Mouse (Mus musculus): ENCODE measurements at regions not wholly inside any gene's neighbourhood (a gene's known extent, or its start where the extent isn't known, plus 50 kb on each side); places are given as distances from the start of the nearest gene placed in this dataset.
"Not testable (repeated sequence)": the region's sequence is repeated elsewhere in the genome, so short reads cannot be mapped to it uniquely, and the experiment has no call there.

GRCm38 (mm10) chr6:47679946-47680345, 84.8 kb upstream of the Ezh2 start:
- H3K27ac ChIP-seq; H3K9me3 ChIP-seq (ENCODE audit: control insufficient read depth, low read length); ATAC-seq (ENCODE audit: insufficient read depth); H3K4me3 ChIP-seq (ENCODE audit: insufficient read depth in 1 of 2, low read depth in 2 of 2, low read length in 2 of 2); H3K27me3 ChIP-seq (ENCODE audit: control insufficient read depth, insufficient read depth, low read length); H3K4me2 ChIP-seq (ENCODE audit: low read depth); H3K9ac ChIP-seq (replicated peaks); H3K36me3 ChIP-seq (replicated peaks; ENCODE audit: control insufficient read depth, insufficient read depth, low read depth); H3K4me1 ChIP-seq (replicated peaks; ENCODE audit: control insufficient read depth in 2 of 2, insufficient read depth in 2 of 2, low read length in 1 of 2); DNase-seq (ENCODE audit: low read depth in 3 of 3, low spot score in 3 of 3): not testable (repeated sequence)
- WGBS (ENCODE audit: insufficient replicate concordance) = 31% methylated on average over 2 of the region's 7 CpGs

DNA sequence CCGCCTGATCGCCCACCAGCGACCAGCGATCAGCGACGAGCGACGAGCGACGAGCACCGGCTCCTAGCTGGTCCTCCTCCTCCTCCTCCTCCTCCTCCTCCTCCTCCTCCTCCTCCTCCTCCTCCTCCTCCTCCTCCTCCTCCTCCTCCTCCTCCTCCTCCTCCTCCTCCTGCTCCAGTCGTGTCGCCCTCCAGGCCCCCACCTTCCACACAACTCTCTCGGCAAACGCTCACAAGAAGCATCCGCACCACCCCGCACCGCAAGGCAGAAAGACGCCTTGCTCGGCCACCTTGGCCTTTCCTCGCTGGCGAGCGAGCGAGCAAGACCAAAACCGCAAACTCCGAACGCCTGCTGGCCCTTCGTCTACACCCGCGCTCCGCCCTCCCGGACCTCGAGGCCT, 77.6 kb upstream of the Ezh2 start:
- 6% methylated on average over 9 of the region's 33 CpGs for WGBS (ENCODE audit: insufficient replicate concordance)
- not testable (repeated sequence) for H3K27ac ChIP-seq; DNase-seq (ENCODE audit: low read depth in 3 of 3, low spot score in 3 of 3)

DNA sequence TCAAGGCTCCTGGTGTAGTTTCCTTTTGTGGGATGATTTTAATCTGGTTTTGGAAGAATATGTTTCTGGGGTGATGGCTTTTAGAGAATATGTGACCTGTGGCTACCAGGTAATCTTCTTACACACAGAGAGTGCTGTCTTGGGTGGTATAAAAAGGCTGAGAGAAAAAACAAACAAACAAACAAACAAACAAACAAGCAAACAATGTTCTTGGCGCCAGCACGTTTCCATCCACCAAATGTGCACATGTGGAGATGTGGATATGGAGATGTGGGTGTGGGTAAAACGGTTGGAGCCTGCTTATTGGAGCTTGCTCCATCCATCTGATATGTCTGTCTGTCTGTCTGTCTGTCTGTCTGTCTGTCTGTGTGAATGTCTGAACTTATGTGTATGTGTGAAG, 57.7 kb upstream of the Ezh2 start:
- not testable (repeated sequence) for H3K36me3 ChIP-seq (replicated peaks; ENCODE audit: control insufficient read depth, insufficient read depth, low read depth); H3K4me2 ChIP-seq (ENCODE audit: low read depth); H3K4me1 ChIP-seq (replicated peaks; ENCODE audit: control insufficient read depth in 2 of 2, insufficient read depth in 2 of 2, low read length in 1 of 2); ATAC-seq (ENCODE audit: insufficient read depth); H3K9ac ChIP-seq (replicated peaks); H3K27ac ChIP-seq; DNase-seq (ENCODE audit: low read depth in 3 of 3, low spot score in 3 of 3); H3K9me3 ChIP-seq (ENCODE audit: control insufficient read depth, low read length); H3K27me3 ChIP-seq (ENCODE audit: control insufficient read depth, insufficient read depth, low read length); H3K4me3 ChIP-seq (ENCODE audit: insufficient read depth in 1 of 2, low read depth in 2 of 2, low read length in 2 of 2)
- WGBS (ENCODE audit: insufficient replicate concordance) = 57% methylated on average over 2 of the region's 3 CpGs

More for the DNA sequence above, 77.6 kb upstream of the Ezh2 start:
- not testable (repeated sequence) for H3K36me3 ChIP-seq (replicated peaks; ENCODE audit: control insufficient read depth, insufficient read depth, low read depth); H3K4me2 ChIP-seq (ENCODE audit: low read depth); ATAC-seq (ENCODE audit: insufficient read depth); H3K4me1 ChIP-seq (replicated peaks; ENCODE audit: control insufficient read depth in 2 of 2, insufficient read depth in 2 of 2, low read length in 1 of 2); H3K9ac ChIP-seq (replicated peaks); H3K27me3 ChIP-seq (ENCODE audit: control insufficient read depth, insufficient read depth, low read length); H3K9me3 ChIP-seq (ENCODE audit: control insufficient read depth, low read length)
- peak overlapping the region in 1 of 2 experiments; percentile 12; a peak in 1 of 4 replicates for H3K4me3 ChIP-seq (ENCODE audit: insufficient read depth in 1 of 2, low read depth in 2 of 2, low read length in 2 of 2)

DNA sequence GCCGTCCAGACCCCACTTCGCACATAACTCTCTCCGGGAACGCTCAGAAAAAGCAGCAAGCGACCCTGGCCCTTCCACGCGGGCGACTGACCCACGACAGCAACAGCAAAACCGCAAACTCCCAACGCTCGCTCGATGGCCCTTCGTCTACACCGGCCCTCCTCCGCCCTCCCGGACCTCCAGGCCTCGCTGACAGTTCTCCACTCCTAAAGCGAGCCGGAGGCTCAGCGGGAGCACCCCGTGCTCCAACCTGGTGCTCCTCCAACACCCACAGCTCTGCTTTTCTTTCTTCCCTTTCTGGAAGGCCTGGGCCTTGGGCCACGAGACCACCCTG, 56.2 kb upstream of the Ezh2 start:
- peak; percentile 40; the same call in 1 of the 2 replicates for ATAC-seq (ENCODE audit: insufficient read depth)
- H3K9ac ChIP-seq (replicated peaks) = peak overlapping the region; percentile 67

DNA sequence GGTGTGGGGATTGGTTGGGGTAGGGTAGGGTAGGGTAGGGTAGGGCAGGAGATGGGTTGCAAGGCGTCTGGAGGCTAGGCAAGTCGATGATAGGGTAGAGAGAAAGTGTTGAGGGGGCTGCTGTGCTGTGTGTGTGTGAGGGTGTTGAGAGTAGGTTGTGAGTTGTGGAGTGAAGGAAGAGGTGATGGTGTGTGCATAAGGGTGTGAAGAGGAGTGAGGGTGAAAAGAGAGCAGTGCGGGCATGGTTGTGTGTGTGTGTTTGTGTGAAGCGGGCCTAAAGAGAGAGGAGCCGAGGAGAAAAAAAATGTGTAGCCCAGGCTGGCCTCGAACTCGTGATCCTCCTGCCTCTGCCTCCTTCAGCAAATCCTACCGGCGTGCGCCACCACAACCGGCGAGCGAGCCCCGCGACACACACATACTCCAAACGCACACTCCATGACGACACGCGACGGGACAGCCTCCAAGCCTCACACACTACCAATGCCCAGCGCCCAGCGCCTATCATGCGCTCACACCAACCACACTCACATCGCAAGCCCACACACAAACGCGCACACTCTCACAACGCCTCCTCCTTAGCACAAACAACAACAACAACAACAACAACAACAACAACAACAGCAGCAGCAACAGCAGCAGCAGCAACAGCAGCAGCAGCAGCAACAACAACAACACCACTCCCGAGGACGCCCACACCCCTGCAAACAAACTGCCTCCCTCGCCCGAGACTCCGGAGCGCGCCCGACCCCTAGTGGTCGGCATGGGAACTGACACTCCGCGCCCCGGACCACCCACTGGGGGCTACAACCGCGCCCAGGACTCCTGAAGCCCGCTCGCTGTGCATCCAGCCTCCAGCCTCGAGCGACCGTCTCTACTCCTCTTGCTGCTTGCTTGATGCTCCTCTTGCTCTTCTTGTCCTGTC, 55.6 kb upstream of the Ezh2 start:
- TF ChIP-seq CTCF (IDR thresholded peaks at IDR 0.05; ENCODE audit: low read depth) (peak; percentile 98), EP300 (IDR thresholded peaks at IDR 0.05; ENCODE audit: low read depth) (no peak)
- peak; percentile 91 for ATAC-seq (ENCODE audit: insufficient read depth)
- Histone ChIP-seq H3K9ac (replicated peaks) (peak overlapping the region; percentile 67), H3K4me3 (ENCODE audit: insufficient read depth in 1 of 2, low read depth in 2 of 2, low read length in 2 of 2) (peak overlapping the region; percentile 65 to 75), H3K4me2 (ENCODE audit: low read depth) (peak overlapping the region; percentile 94), H3K36me3 (replicated peaks; ENCODE audit: control insufficient read depth, insufficient read depth, low read depth) (no peaks in the 10 kb centered on the region), H3K27ac (no peak overlapping the region), H3K27me3 (ENCODE audit: control insufficient read depth, insufficient read depth, low read length) (no peaks in the 10 kb centered on the region), H3K4me1 (replicated peaks; ENCODE audit: control insufficient read depth in 2 of 2, insufficient read depth in 2 of 2, low read length in 1 of 2) (peaks cover 0 to 4% of the 10 kb centered on the region in 2 experiments; a peak in 1 of 4 replicates), H3K9me3 (ENCODE audit: control insufficient read depth, low read length) (no peaks in the 10 kb centered on the region)
- WGBS (ENCODE audit: insufficient replicate concordance) = 3% methylated on average over 46 of the region's 46 CpGs
- peak; percentile 57 to 73 (median 60) for DNase-seq (ENCODE audit: low read depth in 3 of 3, low spot score in 3 of 3)

More for the DNA sequence above, 56.2 kb upstream of the Ezh2 start:
- not testable (repeated sequence) for H3K36me3 ChIP-seq (replicated peaks; ENCODE audit: control insufficient read depth, insufficient read depth, low read depth); H3K27ac ChIP-seq; H3K4me1 ChIP-seq (replicated peaks; ENCODE audit: control insufficient read depth in 2 of 2, insufficient read depth in 2 of 2, low read length in 1 of 2); DNase-seq (ENCODE audit: low read depth in 3 of 3, low spot score in 3 of 3); H3K27me3 ChIP-seq (ENCODE audit: control insufficient read depth, insufficient read depth, low read length); H3K9me3 ChIP-seq (ENCODE audit: control insufficient read depth, low read length)
- peak overlapping the region; percentile 94 for H3K4me2 ChIP-seq (ENCODE audit: low read depth)
- 1% methylated on average over 22 of the region's 23 CpGs for WGBS (ENCODE audit: insufficient replicate concordance)
- peak overlapping the region; percentile 65 to 75 for H3K4me3 ChIP-seq (ENCODE audit: insufficient read depth in 1 of 2, low read depth in 2 of 2, low read length in 2 of 2)

All from liver, embryonic 14.5 days (tissue).